Mouse (Mus musculus) hindbrain, embryonic 16.5 days (tissue): ENCODE data around the gene Hnrnph2. TPM values are rescaled to one million over a fixed set of nuclear protein-coding genes. Genes with fewer than 3 reads are reported as not detected.

Experiments used
- ATAC-seq: fragments of 200-750 bp; cut with Nextera tagmentation; 2 replicates; pipeline ENCODE4 v1.8.0; 2017; ENCODE audit warnings: moderate TSS enrichment, moderate library complexity
- H3K27ac ChIP-seq: fragments of 300-500 bp; sonication (generic); 2 replicates; pipeline ENCODE4 v1.5.1; 2014; ENCODE audit warnings: low read depth, mild to moderate bottlenecking, control low read depth, low read length, moderate library complexity
- H3K27me3 ChIP-seq: fragments of 300-500 bp; sonication (generic); replicated peaks from 2 replicates; pipeline ENCODE4 v1.6.1; 2014; ENCODE audit warnings: low read length; ENCODE audit not compliant: control insufficient read depth, insufficient read depth
- H3K36me3 ChIP-seq: fragments of 300-500 bp; sonication (generic); 2 replicates; pipeline ENCODE4 v1.6.1; 2014; ENCODE audit warnings: mild to moderate bottlenecking, low read length, moderate library complexity, mixed read lengths; ENCODE audit not compliant: control insufficient read depth, insufficient read depth
- H3K4me1 ChIP-seq: fragments of 300-500 bp; sonication (generic); 2 replicates; pipeline ENCODE4 v1.6.1; 2014; ENCODE audit warnings: low read depth, low read length; ENCODE audit not compliant: control insufficient read depth, insufficient read depth
- H3K4me2 ChIP-seq: fragments of 300-500 bp; sonication (generic); 2 replicates; pipeline ENCODE4 v1.6.1; 2014; ENCODE audit warnings: mild to moderate bottlenecking, low read length, control low read depth, moderate library complexity
- H3K4me3 ChIP-seq: fragments of 300-500 bp; sonication (generic); 2 replicates; pipeline ENCODE4 v1.5.1; 2014; ENCODE audit warnings: mild to moderate bottlenecking, low read length, control low read depth, moderate library complexity
- H3K9ac ChIP-seq: fragments of 300-500 bp; sonication (generic); 2 replicates; pipeline ENCODE4 v1.6.1; 2014; ENCODE audit warnings: low read depth, mild to moderate bottlenecking, control low read depth, low read length, moderate library complexity
- H3K9me3 ChIP-seq: fragments of 300-500 bp; sonication (generic); 2 replicates; pipeline ENCODE4 v1.6.1; 2014; ENCODE audit warnings: mild to moderate bottlenecking, low read length, moderate library complexity; ENCODE audit not compliant: control insufficient read depth
- WGBS: fragments of 180-500 bp; shearing (Covaris S2); extraction: QIAGEN DNeasy Blood & Tissue Kit; methylation state at CpG from one replicate; pipeline ENCODE4 v1.1.7; 2014; 5-methylcytosine and 5-hydroxymethylcytosine counted together
- polyA plus RNA-seq: library from polyadenylated mRNA; unstranded; fragments of >200 nt; fragmentation: Nextera tagmentation; extraction: Ambion mirVana; gene quantifications from 2 replicates; pipeline ENCODE4 v1.2.1, GENCODE M21; 2015

Hnrnph2 gene
- polyA plus RNA-seq, 1 experiment from 2014 or later, result 141 TPM

DNA sequence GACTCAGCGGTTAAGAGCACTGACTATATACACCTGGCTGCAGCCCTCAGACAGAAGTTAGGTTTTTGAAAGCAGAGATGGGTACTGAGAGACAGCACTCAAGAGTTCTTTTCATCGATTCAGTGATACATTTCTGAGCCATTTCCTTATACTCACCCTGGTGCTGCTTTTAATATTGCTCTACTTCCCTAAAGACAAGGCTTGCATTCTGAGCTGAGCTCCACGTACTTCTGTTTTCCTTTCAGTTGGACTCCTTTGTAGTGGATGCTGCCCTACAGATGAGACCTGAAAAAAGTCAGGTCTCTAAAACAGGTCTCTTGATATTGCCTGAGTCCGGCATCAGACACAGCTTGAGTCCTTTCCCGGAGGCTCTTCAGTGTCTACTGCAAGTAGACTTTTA lies 31.7 kb downstream of the Hnrnph2 start:
- Histone ChIP-seq H3K27me3 (no peaks in the 10 kb centered on the region), H3K9me3 (no peaks in the 10 kb centered on the region), H3K4me3 (no peak overlapping the region), H3K4me1 (no peaks in the 10 kb centered on the region), H3K27ac (no peak overlapping the region), H3K9ac (no peak overlapping the region), H3K4me2 (no peak overlapping the region), H3K36me3 (no peaks in the 10 kb centered on the region)
- no peak for ATAC-seq
- 96% methylated on average over 5 of the region's 5 CpGs for WGBS

DNA sequence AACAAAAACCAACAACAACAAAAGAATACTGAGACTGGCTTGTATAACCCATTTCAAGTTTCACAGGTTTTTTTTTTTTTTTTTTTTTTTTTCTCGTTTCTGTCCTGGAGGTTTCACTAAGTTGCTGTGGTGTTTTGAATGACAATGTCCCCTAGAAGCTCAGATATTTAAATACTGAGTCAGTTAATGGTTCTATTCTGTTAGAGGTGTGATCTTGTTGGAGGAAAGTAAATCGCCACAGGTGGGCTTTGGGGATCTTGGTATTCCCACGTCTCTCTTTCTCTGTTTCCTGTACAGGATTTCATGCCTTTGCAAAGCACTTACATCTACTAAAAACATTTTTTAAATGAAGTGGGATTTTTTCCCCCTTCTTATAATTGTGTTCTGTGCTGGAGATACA lies 34.1 kb downstream of the Hnrnph2 start:
- no peak for ATAC-seq
- Histone ChIP-seq H3K4me3 (no peak overlapping the region), H3K4me1 (no peaks in the 10 kb centered on the region), H3K4me2 (no peak overlapping the region), H3K36me3 (no peaks in the 10 kb centered on the region), H3K27ac (no peak overlapping the region), H3K27me3 (no peaks in the 10 kb centered on the region), H3K9ac (no peak overlapping the region), H3K9me3 (no peaks in the 10 kb centered on the region)
- WGBS, result 55% methylated on average over 3 of the region's 3 CpGs

GRCm38 (mm10) chrX:134635860-134636259 lies 34.9 kb downstream of the Hnrnph2 start:
- Histone ChIP-seq H3K36me3 (no peaks in the 10 kb centered on the region), H3K27me3 (no peaks in the 10 kb centered on the region), H3K4me3 (no peak overlapping the region), H3K9me3 (no peaks in the 10 kb centered on the region), H3K4me2 (no peak overlapping the region), H3K4me1 (no peaks in the 10 kb centered on the region), H3K9ac (no peak overlapping the region), H3K27ac (no peak overlapping the region)
- no peak for ATAC-seq
- WGBS, result 88% methylated on average over 3 of the region's 3 CpGs

DNA sequence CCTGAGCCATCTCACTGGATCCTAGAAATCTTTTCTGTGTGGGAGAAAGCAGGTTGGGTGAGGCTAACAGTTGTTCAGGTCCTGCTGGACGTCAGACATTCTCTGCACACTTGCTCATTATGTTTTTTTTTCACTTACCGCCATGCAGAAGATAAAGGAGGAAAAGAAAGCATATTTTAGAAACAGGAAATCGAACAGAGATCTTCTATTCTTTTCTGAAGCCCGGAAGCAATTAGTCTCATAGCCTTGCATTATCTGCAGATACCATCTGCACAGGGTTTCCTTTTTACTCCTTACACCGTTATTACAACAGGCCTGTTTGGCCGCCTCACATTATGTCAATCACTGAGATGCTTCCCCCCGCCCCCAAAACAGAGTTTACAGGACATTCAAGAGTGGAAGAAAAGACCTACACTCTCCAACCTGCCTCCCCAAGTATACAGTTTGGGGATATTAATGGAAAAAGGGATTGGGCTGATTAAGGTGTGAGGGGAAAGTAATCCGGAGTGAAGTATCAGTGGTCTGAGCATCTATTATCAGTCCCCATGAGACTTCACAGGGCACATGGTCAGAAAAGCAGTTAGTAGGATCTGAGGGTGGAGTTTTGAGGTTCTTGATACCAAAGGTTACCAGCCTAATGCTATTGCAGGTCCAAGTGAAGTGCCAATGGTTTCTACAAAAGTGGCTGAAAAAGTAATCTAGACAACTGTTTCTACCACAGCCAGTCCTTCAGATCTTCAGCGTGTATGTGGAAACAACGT lies 40.2 kb downstream of the Hnrnph2 start:
- ATAC-seq, result no peak
- 70% methylated on average over 10 of the region's 10 CpGs for WGBS

DNA sequence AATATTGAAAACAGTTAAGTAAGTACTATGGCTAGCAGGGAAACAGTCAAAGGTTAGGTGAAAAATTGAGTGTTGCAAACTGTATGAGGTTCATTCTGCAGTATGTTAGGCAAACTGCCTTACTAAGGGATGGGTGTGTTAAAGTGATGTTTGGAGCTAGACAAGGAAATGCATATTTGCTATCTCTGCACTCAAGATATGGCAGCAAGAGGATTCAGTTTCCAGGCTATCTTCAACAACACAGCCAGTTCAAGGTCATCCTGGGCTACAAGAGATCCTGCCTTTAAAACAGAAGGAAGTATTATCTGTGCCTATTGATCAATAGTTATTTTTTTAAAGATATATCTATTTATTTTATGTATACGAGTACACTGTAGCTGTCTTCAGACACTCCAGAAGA lies 45.4 kb downstream of the Hnrnph2 start:
- WGBS, result 94% methylated on average over 1 of the region's 1 CpGs
- Histone ChIP-seq H3K36me3 (no peaks in the 10 kb centered on the region), H3K9ac (no peak overlapping the region), H3K4me1 (no peaks in the 10 kb centered on the region), H3K27ac (no peak overlapping the region), H3K4me3 (no peak overlapping the region), H3K4me2 (no peak overlapping the region), H3K9me3 (no peaks in the 10 kb centered on the region), H3K27me3 (no peaks in the 10 kb centered on the region)
- no peak for ATAC-seq

More for the DNA sequence above, 40.2 kb downstream of the Hnrnph2 start:
- no peak overlapping the region for H3K4me3 ChIP-seq
- H3K9me3 ChIP-seq, result no peaks in the 10 kb centered on the region
- no peaks in the 10 kb centered on the region for H3K4me1 ChIP-seq
- H3K4me2 ChIP-seq, result no peak overlapping the region
- no peaks in the 10 kb centered on the region for H3K27me3 ChIP-seq
- no peak overlapping the region for H3K27ac ChIP-seq
- H3K9ac ChIP-seq, result no peak overlapping the region
- H3K36me3 ChIP-seq, result no peaks in the 10 kb centered on the region

DNA sequence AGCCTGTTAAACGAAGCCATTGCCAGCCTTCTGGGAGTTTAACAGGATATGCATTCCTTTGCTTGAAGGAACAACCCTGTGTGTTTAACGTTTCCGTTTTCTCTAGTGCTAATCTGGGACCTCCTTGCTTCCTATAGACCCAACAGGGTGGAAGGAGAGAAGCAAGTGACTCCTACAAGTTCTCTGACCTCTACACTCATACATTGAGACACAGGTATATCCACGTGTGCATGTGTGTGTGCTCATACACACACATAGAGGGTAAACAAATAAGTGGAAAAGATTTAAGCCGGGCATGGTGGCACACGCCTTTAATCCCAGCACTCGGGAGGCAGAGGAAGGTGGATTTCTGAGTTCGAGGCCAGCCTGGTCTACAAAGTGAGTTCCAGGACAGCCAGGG lies 46.4 kb downstream of the Hnrnph2 start:
- no peaks in the 10 kb centered on the region for H3K27me3 ChIP-seq
- H3K4me1 ChIP-seq, result no peaks in the 10 kb centered on the region
- H3K4me3 ChIP-seq, result no peak overlapping the region
- no peak overlapping the region for H3K4me2 ChIP-seq
- ATAC-seq, result no peak
- no peak overlapping the region for H3K9ac ChIP-seq
- H3K9me3 ChIP-seq, result no peaks in the 10 kb centered on the region
- no peak overlapping the region for H3K27ac ChIP-seq
- WGBS, result 73% methylated on average over 8 of the region's 8 CpGs
- no peaks in the 10 kb centered on the region for H3K36me3 ChIP-seq

DNA sequence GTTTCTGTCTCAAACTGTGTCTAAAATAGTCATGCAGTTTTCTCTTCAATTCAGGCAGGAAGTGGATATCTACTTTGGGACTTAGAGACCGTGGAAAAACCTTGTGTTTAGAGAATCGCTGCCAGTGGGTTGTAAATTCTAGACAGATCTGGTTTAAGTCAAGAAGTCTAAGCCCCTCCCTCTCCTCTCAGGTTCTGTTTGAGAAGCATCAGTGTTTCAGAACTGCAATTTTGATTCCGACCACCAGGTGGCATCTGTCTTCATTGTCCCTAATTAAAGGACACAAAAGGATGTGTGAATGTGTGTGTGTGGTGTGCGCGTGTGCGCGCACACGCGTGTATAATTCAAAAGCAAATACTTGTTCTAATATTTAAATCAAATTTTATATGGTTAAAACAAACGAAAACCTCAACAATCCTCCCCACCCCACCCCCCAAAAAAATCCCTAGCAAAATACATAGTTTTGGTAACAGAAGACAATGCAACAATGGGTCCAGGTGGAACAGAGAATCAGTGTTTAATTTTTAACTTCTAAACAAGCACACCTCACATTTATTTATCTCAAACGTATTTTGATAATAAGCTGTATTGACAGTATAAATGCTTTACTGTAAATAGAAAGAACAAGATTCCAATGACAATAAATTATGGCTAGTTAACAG lies 47.2 kb downstream of the Hnrnph2 start:
- 22% methylated on average over 11 of the region's 11 CpGs for WGBS
- Histone ChIP-seq H3K9ac (no peak overlapping the region), H3K27ac (no peak overlapping the region), H3K4me3 (no peak overlapping the region), H3K9me3 (no peaks in the 10 kb centered on the region), H3K4me2 (peak overlapping the region; percentile 34; the same call in 1 of the 2 replicates), H3K4me1 (no peaks in the 10 kb centered on the region), H3K36me3 (no peaks in the 10 kb centered on the region), H3K27me3 (no peaks in the 10 kb centered on the region)
- ATAC-seq, result peak; percentile 89

- H3K27me3 ChIP-seq, result no peaks in the 10 kb centered on the region
Measured at GRCm38 (mm10) chrX:134652061-134652460, 51.1 kb downstream of the Hnrnph2 start.

More at GRCm38 (mm10) chrX:134652061-134652460, 51.1 kb downstream of the Hnrnph2 start:
- Histone ChIP-seq H3K27ac (no peak overlapping the region), H3K4me1 (no peaks in the 10 kb centered on the region), H3K9me3 (no peaks in the 10 kb centered on the region), H3K36me3 (no peaks in the 10 kb centered on the region), H3K9ac (no peak overlapping the region), H3K4me2 (no peak overlapping the region), H3K4me3 (no peak overlapping the region)
- no peak for ATAC-seq
- WGBS, result 59% methylated on average over 1 of the region's 1 CpGs
